Mouse (Mus musculus): ENCODE data around the gene H1f0.

- TF ChIP-seq CTCF (conservative IDR thresholded peaks at IDR 0.05; ENCODE audit: insufficient read depth, insufficient read length, low read depth, low read length) (no peak), POLR2A (IDR thresholded peaks at IDR 0.05; ENCODE audit: low read depth, low read length) (no peak)
Measured at GRCm38 (mm10) chr15:79038331-79038730, 10.1 kb downstream of the H1f0 start.

Measured in kidney, adult 2 months (tissue).